Mouse (Mus musculus): Measurements from ENCODE around the gene Swap70. TPM values are rescaled to one million over a fixed set of nuclear protein-coding genes. Genes with fewer than 3 reads are reported as not detected.

Gene Swap70
- total and polyA plus RNA-seq, 2 experiments from 2014 or later = 6.3 to 7.3 TPM

DNA sequence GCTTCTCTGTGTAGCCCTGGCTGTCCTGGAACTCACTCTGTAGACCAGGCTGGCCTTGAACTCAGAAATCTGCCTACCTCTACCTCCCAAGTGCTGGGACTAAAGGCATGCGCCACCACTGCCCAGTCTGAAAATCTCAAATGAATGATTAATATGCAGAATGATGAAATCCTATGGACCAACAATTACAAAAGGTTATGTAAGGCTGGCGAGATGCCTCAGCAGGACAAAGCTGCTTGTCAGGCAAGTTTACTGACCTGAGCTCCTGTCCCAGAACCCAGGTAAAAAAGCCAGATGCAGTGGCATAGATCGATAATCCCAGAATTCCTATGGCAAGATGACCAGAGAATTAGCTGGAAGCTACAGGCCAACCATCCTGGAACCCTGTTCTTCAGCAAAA is 28.3 kb upstream of the Swap70 start:
- TF ChIP-seq CTCF (IDR thresholded peaks at IDR 0.05) = no peak
- ATAC-seq (ENCODE audit: low FRiP score) = no peak

DNA sequence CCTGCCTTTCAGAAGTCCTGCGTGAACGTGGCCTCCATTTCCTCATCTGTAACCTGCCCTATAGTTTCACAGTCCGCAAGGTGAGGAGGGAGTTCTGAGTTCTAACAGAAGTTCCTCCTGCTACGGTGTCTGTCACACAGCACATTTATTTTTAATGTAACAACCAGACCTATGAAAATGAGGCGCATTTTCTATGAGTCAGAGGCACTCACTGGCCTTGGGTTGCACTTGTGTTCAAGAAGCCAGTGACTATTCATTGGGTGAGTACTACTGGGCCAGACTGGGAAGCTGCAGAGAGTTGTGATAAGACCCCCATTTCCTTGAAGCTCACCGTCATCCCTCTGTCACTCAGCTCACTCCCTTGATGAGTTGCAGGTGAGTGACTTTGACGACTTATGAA is 24.3 kb upstream of the Swap70 start:
- H3K4me3 ChIP-seq (ENCODE audit: low read depth, low read length) = no peak overlapping the region
- no peaks in the 10 kb centered on the region for H3K36me3 ChIP-seq (ENCODE audit: insufficient read depth, low read length)
- H3K9me3 ChIP-seq (ENCODE audit: low read length) = no peaks in the 10 kb centered on the region
- H3K4me1 ChIP-seq (ENCODE audit: insufficient read depth, low read length) = no peaks in the 10 kb centered on the region
- 89% methylated on average over 7 of the region's 7 CpGs for WGBS
- TF ChIP-seq CTCF (IDR thresholded peaks at IDR 0.05) = no peak
- no peaks in the 10 kb centered on the region for H3K27me3 ChIP-seq (ENCODE audit: insufficient read depth, low read length)
- no peak for DNase-seq (ENCODE audit: low spot score)
- ATAC-seq (ENCODE audit: low FRiP score) = no peak
- no peak overlapping the region for H3K4me2 ChIP-seq (ENCODE audit: low read depth, low read length, poor library complexity, severe bottlenecking)
- H3K27ac ChIP-seq (ENCODE audit: low read depth, low read length) = no peak overlapping the region
- no peak overlapping the region for H3K9ac ChIP-seq (replicated peaks; ENCODE audit: low read length, poor library complexity, severe bottlenecking)

More for the DNA sequence above, 28.3 kb upstream of the Swap70 start:
- Histone ChIP-seq H3K36me3 (ENCODE audit: insufficient read depth, low read length) (no peaks in the 10 kb centered on the region), H3K9ac (replicated peaks; ENCODE audit: low read length, poor library complexity, severe bottlenecking) (no peak overlapping the region), H3K4me3 (ENCODE audit: low read depth, low read length) (no peak overlapping the region), H3K27ac (ENCODE audit: low read depth, low read length) (no peak overlapping the region), H3K4me2 (ENCODE audit: low read depth, low read length, poor library complexity, severe bottlenecking) (no peak overlapping the region), H3K4me1 (ENCODE audit: insufficient read depth, low read length) (no peaks in the 10 kb centered on the region), H3K9me3 (ENCODE audit: low read length) (no peaks in the 10 kb centered on the region), H3K27me3 (ENCODE audit: insufficient read depth, low read length) (no peaks in the 10 kb centered on the region)
- DNase-seq (ENCODE audit: low spot score) = no peak
- WGBS = 91% methylated on average over 3 of the region's 3 CpGs

DNA sequence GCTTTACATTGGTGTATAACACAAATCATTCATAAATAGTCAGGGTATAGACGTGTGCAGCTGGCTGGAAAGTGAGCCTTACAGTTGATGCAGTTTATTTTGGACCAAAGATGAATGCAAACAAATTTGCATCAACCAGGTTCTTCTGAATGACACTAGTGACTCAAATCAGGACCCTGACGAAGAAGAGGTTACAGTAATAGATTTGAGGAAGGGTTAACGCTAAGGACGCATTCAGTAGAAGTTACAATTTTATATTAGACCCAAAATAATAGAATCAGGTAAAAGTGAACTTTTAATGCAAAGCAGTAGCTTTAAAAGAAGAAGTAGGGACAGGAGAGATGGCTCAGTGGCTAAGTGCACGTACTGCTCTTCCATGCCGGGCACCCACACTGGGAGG is 19.6 kb upstream of the Swap70 start:
- Histone ChIP-seq H3K4me3 (ENCODE audit: low read depth, low read length) (no peak overlapping the region), H3K27me3 (ENCODE audit: insufficient read depth, low read length) (no peaks in the 10 kb centered on the region), H3K9me3 (ENCODE audit: low read length) (no peaks in the 10 kb centered on the region), H3K27ac (ENCODE audit: low read depth, low read length) (no peak overlapping the region), H3K36me3 (ENCODE audit: insufficient read depth, low read length) (no peaks in the 10 kb centered on the region), H3K4me2 (ENCODE audit: low read depth, low read length, poor library complexity, severe bottlenecking) (no peak overlapping the region), H3K4me1 (ENCODE audit: insufficient read depth, low read length) (no peaks in the 10 kb centered on the region), H3K9ac (replicated peaks; ENCODE audit: low read length, poor library complexity, severe bottlenecking) (no peak overlapping the region)
- 94% methylated on average over 6 of the region's 6 CpGs for WGBS
- ATAC-seq (ENCODE audit: low FRiP score) (no peak), DNase-seq (ENCODE audit: low spot score) (no peak)
- no peak for TF ChIP-seq CTCF (IDR thresholded peaks at IDR 0.05)

DNA sequence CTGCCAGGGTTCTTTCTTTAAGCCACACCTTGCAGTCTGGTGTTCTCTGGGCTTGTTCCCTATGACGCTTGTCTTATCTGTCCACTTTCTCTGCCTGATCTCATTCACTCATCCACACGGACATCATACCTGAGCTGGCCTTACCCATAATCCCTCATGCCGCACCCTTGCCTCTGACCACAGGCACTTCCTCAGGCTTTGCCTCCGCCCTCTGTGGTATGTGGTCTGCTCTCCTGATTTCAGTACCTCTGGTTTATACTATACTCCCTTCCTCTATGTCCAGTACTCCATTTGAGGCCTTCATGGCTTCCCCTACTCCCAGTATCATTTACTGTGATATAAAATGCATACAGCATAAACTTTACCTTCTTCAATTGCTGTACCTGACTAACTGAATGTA is 17.3 kb upstream of the Swap70 start:
- no peaks in the 10 kb centered on the region for H3K4me1 ChIP-seq (ENCODE audit: insufficient read depth, low read length)
- no peak overlapping the region for H3K9ac ChIP-seq (replicated peaks; ENCODE audit: low read length, poor library complexity, severe bottlenecking)
- H3K4me2 ChIP-seq (ENCODE audit: low read depth, low read length, poor library complexity, severe bottlenecking) = no peak overlapping the region
- ATAC-seq (ENCODE audit: low FRiP score) = no peak
- WGBS = 90% methylated on average over 4 of the region's 4 CpGs
- H3K27ac ChIP-seq (ENCODE audit: low read depth, low read length) = no peak overlapping the region
- H3K4me3 ChIP-seq (ENCODE audit: low read depth, low read length) = no peak overlapping the region
- H3K9me3 ChIP-seq (ENCODE audit: low read length) = no peaks in the 10 kb centered on the region
- no peak for TF ChIP-seq CTCF (IDR thresholded peaks at IDR 0.05)
- no peak for DNase-seq (ENCODE audit: low spot score)
- H3K27me3 ChIP-seq (ENCODE audit: insufficient read depth, low read length) = no peaks in the 10 kb centered on the region
- no peaks in the 10 kb centered on the region for H3K36me3 ChIP-seq (ENCODE audit: insufficient read depth, low read length)

DNA sequence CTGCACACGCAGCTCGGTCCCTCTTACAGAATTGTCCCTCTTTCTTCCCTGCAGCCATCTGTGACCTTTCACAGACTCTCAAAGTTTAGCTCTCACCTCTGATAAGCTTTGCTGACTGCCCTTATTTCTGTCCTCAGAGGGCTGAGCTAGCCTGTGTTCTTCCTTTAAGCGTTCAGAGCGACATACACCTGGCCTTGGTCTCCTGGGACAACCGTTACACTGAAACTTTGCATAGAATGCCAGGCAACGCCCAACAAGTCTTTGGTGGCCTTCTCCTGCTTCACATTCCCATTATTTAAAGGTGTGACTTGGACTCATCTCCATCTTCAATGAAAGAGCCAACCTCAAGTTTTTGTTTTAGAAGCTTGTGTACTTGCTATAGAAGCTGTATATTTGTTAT is 13.2 kb upstream of the Swap70 start:
- H3K27me3 ChIP-seq (ENCODE audit: insufficient read depth, low read length) = no peaks in the 10 kb centered on the region
- no peak for ATAC-seq (ENCODE audit: low FRiP score)
- no peak overlapping the region for H3K4me2 ChIP-seq (ENCODE audit: low read depth, low read length, poor library complexity, severe bottlenecking)
- no peaks in the 10 kb centered on the region for H3K4me1 ChIP-seq (ENCODE audit: insufficient read depth, low read length)
- no peak for DNase-seq (ENCODE audit: low spot score)
- H3K4me3 ChIP-seq (ENCODE audit: low read depth, low read length) = no peak overlapping the region
- H3K9ac ChIP-seq (replicated peaks; ENCODE audit: low read length, poor library complexity, severe bottlenecking) = no peak overlapping the region
- TF ChIP-seq CTCF (IDR thresholded peaks at IDR 0.05) = no peak
- no peaks in the 10 kb centered on the region for H3K9me3 ChIP-seq (ENCODE audit: low read length)
- H3K27ac ChIP-seq (ENCODE audit: low read depth, low read length) = no peak overlapping the region
- no peaks in the 10 kb centered on the region for H3K36me3 ChIP-seq (ENCODE audit: insufficient read depth, low read length)
- 90% methylated on average over 6 of the region's 6 CpGs for WGBS

DNA sequence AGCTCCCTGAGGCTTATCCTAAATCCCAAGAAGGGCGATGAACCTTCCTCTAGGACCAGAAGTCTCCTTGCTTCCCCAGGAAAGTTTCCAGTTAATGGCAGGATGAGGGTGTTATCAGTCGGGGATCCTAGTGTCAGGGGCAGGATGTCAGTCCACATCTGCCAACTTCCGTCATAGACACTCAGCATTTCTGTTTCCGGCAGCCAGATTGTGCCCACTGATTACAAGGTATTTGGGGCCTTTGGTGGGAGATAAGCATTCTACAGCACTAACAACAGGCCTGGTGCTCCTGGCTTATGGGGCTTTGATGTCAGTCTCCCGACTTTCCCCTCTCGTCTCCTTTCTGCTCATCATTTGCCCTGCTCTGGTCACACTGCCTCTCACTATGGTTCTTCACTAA is 12.1 kb upstream of the Swap70 start:
- 86% methylated on average over 6 of the region's 6 CpGs for WGBS
- no peak for TF ChIP-seq CTCF (IDR thresholded peaks at IDR 0.05)
- no peaks in the 10 kb centered on the region for H3K27me3 ChIP-seq (ENCODE audit: insufficient read depth, low read length)
- H3K27ac ChIP-seq (ENCODE audit: low read depth, low read length) = no peak overlapping the region
- DNase-seq (ENCODE audit: low spot score) (no peak), ATAC-seq (ENCODE audit: low FRiP score) (no peak)
- no peak overlapping the region for H3K4me2 ChIP-seq (ENCODE audit: low read depth, low read length, poor library complexity, severe bottlenecking)
- no peak overlapping the region for H3K9ac ChIP-seq (replicated peaks; ENCODE audit: low read length, poor library complexity, severe bottlenecking)
- no peaks in the 10 kb centered on the region for H3K9me3 ChIP-seq (ENCODE audit: low read length)
- no peak overlapping the region for H3K4me3 ChIP-seq (ENCODE audit: low read depth, low read length)
- no peaks in the 10 kb centered on the region for H3K4me1 ChIP-seq (ENCODE audit: insufficient read depth, low read length)
- H3K36me3 ChIP-seq (ENCODE audit: insufficient read depth, low read length) = no peaks in the 10 kb centered on the region

Data from midbrain, postnatal 0 days (tissue).